Mouse (Mus musculus): ENCODE data around the gene Scoc. TPM values are rescaled to one million over a fixed set of nuclear protein-coding genes. Genes with fewer than 3 reads are reported as not detected.

Scoc gene
- polyA plus RNA-seq, 1 experiment from 2014 or later, result 80.7 TPM

GRCm38 (mm10) chr8:83426949-83427348, 31.2 kb downstream of the Scoc start:
- peaks cover 13% of the 10 kb centered on the region for H3K4me1 ChIP-seq (replicated peaks)
- no peak overlapping the region for H3K4me3 ChIP-seq
- H3K27me3 ChIP-seq, result peaks cover 32% of the 10 kb centered on the region
- H3K27ac ChIP-seq, result no peak overlapping the region
- WGBS, result 24% methylated on average over 7 of the region's 7 CpGs
- H3K4me2 ChIP-seq, result no peak overlapping the region
- no peak for ATAC-seq (replicated peaks; ENCODE audit: insufficient number of reproducible peaks, insufficient read depth, low FRiP score, low read depth)
- H3K36me3 ChIP-seq, result no peaks in the 10 kb centered on the region
- no peak overlapping the region for H3K9ac ChIP-seq
- no peaks in the 10 kb centered on the region for H3K9me3 ChIP-seq (replicated peaks)

DNA sequence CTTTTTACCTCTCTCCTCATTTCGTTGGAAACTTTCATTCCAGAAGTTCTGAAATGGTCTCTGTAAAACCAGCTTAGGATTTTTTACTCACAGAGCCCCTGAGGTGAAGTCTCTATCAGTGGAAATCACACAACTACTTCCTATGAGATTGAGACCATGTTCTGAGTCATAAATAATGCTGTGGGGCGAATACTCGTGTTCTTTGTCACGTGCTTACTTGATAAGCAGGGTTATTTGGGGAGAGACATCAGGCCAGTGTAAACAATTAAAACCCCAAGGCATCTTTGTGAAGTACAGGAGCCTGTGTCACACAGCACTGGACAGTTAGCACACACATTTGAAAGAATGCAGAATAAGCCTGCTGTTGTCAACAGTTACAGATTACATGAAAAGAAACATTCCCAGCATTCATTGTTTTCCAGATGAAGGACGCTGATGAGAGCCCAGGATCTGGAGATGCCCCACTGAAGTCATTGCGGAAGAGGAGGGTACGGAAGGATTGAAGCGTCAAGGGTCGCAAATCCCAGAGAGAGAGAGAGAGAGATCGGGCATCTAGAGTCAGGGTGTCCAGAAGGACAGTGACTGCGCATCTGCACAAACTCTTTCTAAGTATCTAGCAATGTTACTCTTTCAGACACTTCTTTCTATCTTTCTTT, 32.0 kb downstream of the Scoc start:
- Histone ChIP-seq H3K4me3 (no peak overlapping the region), H3K4me2 (no peak overlapping the region), H3K27me3 (peaks cover 32% of the 10 kb centered on the region), H3K36me3 (no peaks in the 10 kb centered on the region), H3K27ac (no peak overlapping the region), H3K9ac (no peak overlapping the region), H3K9me3 (replicated peaks) (no peaks in the 10 kb centered on the region), H3K4me1 (replicated peaks) (peaks cover 13% of the 10 kb centered on the region)
- whole genome bisulfite sequencing, result 49% methylated on average over 11 of the region's 11 CpGs
- no peak for ATAC-seq (replicated peaks; ENCODE audit: insufficient number of reproducible peaks, insufficient read depth, low FRiP score, low read depth)

GRCm38 (mm10) chr8:83425202-83425601, 33.0 kb downstream of the Scoc start:
- peaks cover 32% of the 10 kb centered on the region for H3K27me3 ChIP-seq
- ATAC-seq (replicated peaks; ENCODE audit: insufficient number of reproducible peaks, insufficient read depth, low FRiP score, low read depth), result no peak
- H3K4me2 ChIP-seq, result no peak overlapping the region
- WGBS, result 87% methylated on average over 6 of the region's 6 CpGs
- peaks cover 13% of the 10 kb centered on the region for H3K4me1 ChIP-seq (replicated peaks)
- H3K9ac ChIP-seq, result no peak overlapping the region
- no peaks in the 10 kb centered on the region for H3K36me3 ChIP-seq
- H3K9me3 ChIP-seq (replicated peaks), result no peaks in the 10 kb centered on the region
- no peak overlapping the region for H3K27ac ChIP-seq
- H3K4me3 ChIP-seq, result no peak overlapping the region

- no peaks in the 10 kb centered on the region for H3K9me3 ChIP-seq (replicated peaks)
- peaks cover 36% of the 10 kb centered on the region for H3K27me3 ChIP-seq
- H3K9ac ChIP-seq, result no peak overlapping the region
- 62% methylated on average over 13 of the region's 13 CpGs for WGBS
- no peak for ATAC-seq (replicated peaks; ENCODE audit: insufficient number of reproducible peaks, insufficient read depth, low FRiP score, low read depth)
- no peak overlapping the region for H3K4me3 ChIP-seq
- peaks cover 13% of the 10 kb centered on the region for H3K4me1 ChIP-seq (replicated peaks)
- H3K4me2 ChIP-seq, result no peak overlapping the region
- H3K27ac ChIP-seq, result no peak overlapping the region
- H3K36me3 ChIP-seq, result no peaks in the 10 kb centered on the region
Observed at GRCm38 (mm10) chr8:83423032-83423825, 35.0 kb downstream of the Scoc start.

- Histone ChIP-seq H3K4me1 (replicated peaks) (peaks cover 4% of the 10 kb centered on the region; the same call in 1 of the 2 replicates), H3K4me2 (no peak overlapping the region), H3K9me3 (replicated peaks) (no peaks in the 10 kb centered on the region), H3K9ac (no peak overlapping the region), H3K27ac (no peak overlapping the region), H3K27me3 (peaks cover 40% of the 10 kb centered on the region), H3K36me3 (no peaks in the 10 kb centered on the region), H3K4me3 (no peak overlapping the region)
- 80% methylated on average over 1 of the region's 1 CpGs for WGBS
- ATAC-seq (replicated peaks; ENCODE audit: insufficient number of reproducible peaks, insufficient read depth, low FRiP score, low read depth), result no peak
Observed at GRCm38 (mm10) chr8:83421354-83421753, 36.8 kb downstream of the Scoc start.

GRCm38 (mm10) chr8:83418805-83419516, 39.2 kb downstream of the Scoc start:
- Histone ChIP-seq H3K4me3 (no peak overlapping the region), H3K4me2 (no peak overlapping the region), H3K4me1 (replicated peaks) (no peaks in the 10 kb centered on the region), H3K36me3 (no peaks in the 10 kb centered on the region), H3K9me3 (replicated peaks) (no peaks in the 10 kb centered on the region), H3K27ac (no peak overlapping the region), H3K27me3 (peaks cover 21% of the 10 kb centered on the region), H3K9ac (no peak overlapping the region)
- 81% methylated on average over 11 of the region's 11 CpGs for WGBS
- no peak for ATAC-seq (replicated peaks; ENCODE audit: insufficient number of reproducible peaks, insufficient read depth, low FRiP score, low read depth)

DNA sequence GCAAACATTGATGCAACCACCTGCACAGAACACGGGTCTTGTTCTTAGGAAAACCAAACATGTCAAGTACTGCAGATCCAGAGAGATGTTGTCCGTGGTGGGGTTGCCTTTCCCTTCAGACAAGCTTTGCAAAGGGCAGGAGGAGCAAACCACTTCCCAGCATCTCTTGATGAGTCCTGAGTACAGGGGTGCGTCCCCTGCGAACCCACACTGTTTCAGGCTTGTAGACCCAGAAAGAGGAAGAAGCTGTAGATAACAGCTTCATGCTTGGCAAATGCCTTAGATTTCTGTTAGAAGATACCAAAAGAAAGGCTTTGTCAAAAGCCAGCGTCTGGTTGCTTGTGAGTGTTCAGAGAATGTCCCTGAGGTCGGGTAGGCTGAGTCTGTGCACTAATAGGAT, 40.2 kb downstream of the Scoc start:
- ATAC-seq (replicated peaks; ENCODE audit: insufficient number of reproducible peaks, insufficient read depth, low FRiP score, low read depth), result no peak
- Histone ChIP-seq H3K27me3 (peaks cover 12% of the 10 kb centered on the region), H3K9me3 (replicated peaks) (no peaks in the 10 kb centered on the region), H3K9ac (no peak overlapping the region), H3K4me3 (no peak overlapping the region), H3K4me1 (replicated peaks) (no peaks in the 10 kb centered on the region), H3K36me3 (no peaks in the 10 kb centered on the region), H3K27ac (no peak overlapping the region), H3K4me2 (no peak overlapping the region)
- 63% methylated on average over 6 of the region's 6 CpGs for WGBS

DNA sequence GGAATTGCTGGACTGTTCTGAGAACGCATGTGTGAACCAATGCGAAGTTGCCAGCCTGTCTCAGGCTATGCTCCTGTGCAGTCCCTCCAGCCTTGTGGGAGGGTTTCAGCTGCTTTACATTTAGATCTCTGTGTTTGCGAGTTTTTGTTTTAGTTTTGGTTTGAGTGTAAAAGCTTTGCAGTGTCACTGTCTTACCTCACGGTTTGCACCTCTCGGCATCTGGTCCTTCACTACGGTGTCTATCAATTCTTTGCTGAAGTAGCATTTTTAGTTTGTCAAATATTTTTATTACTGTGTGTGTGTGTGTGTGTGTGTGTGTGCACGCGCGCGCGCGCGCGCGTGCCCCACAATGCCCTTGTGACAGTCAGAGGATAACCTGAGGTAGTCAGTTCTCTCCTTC, 41.3 kb downstream of the Scoc start:
- no peak for ATAC-seq (replicated peaks; ENCODE audit: insufficient number of reproducible peaks, insufficient read depth, low FRiP score, low read depth)
- Histone ChIP-seq H3K27ac (no peak overlapping the region), H3K9ac (no peak overlapping the region), H3K4me1 (replicated peaks) (no peaks in the 10 kb centered on the region), H3K36me3 (no peaks in the 10 kb centered on the region), H3K4me2 (no peak overlapping the region), H3K9me3 (replicated peaks) (no peaks in the 10 kb centered on the region), H3K27me3 (peaks cover 11% of the 10 kb centered on the region), H3K4me3 (no peak overlapping the region)
- 95% methylated on average over 15 of the region's 15 CpGs for WGBS

DNA sequence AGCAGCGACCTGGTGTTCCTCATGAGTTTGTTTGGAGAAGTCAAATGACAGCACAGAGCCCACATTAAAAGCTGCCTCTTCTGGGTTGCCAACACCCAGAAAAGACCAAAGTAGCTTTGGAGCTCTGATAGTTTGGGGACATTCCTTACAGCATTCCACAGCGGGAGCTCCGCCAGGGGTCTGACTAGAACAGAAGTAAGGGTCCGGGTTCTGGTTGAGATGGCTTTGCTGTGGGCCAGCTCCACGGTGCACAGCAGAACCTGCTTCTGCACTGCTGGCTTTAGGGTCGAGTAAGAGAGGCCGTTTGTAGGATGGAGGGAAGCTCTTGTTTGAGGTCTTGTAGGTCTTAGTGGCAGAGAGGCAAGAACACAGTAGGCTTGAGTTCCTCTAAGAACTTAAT, 49.7 kb downstream of the Scoc start:
- no peaks in the 10 kb centered on the region for H3K36me3 ChIP-seq
- ATAC-seq (replicated peaks; ENCODE audit: insufficient number of reproducible peaks, insufficient read depth, low FRiP score, low read depth), result no peak
- H3K27me3 ChIP-seq, result peaks cover 18% of the 10 kb centered on the region; the same call in 1 of the 2 replicates
- WGBS, result 54% methylated on average over 7 of the region's 7 CpGs
- no peaks in the 10 kb centered on the region for H3K9me3 ChIP-seq (replicated peaks)
- no peak overlapping the region for H3K27ac ChIP-seq
- H3K4me2 ChIP-seq, result no peak overlapping the region
- H3K9ac ChIP-seq, result no peak overlapping the region
- no peaks in the 10 kb centered on the region for H3K4me1 ChIP-seq (replicated peaks)
- no peak overlapping the region for H3K4me3 ChIP-seq

- no peak overlapping the region for H3K27ac ChIP-seq
- H3K4me2 ChIP-seq, result no peak overlapping the region
- 31% methylated on average over 6 of the region's 6 CpGs for WGBS
- H3K4me1 ChIP-seq (replicated peaks), result no peaks in the 10 kb centered on the region
- no peak overlapping the region for H3K9ac ChIP-seq
- H3K36me3 ChIP-seq, result no peaks in the 10 kb centered on the region
- no peaks in the 10 kb centered on the region for H3K9me3 ChIP-seq (replicated peaks)
- peaks cover 18% of the 10 kb centered on the region; the same call in 1 of the 2 replicates for H3K27me3 ChIP-seq
- no peak for ATAC-seq (replicated peaks; ENCODE audit: insufficient number of reproducible peaks, insufficient read depth, low FRiP score, low read depth)
- no peak overlapping the region for H3K4me3 ChIP-seq
Observed at GRCm38 (mm10) chr8:83406836-83407235, 51.4 kb downstream of the Scoc start.

- Histone ChIP-seq H3K9ac (no peak overlapping the region), H3K36me3 (no peaks in the 10 kb centered on the region), H3K9me3 (replicated peaks) (no peaks in the 10 kb centered on the region), H3K4me2 (no peak overlapping the region), H3K27ac (no peak overlapping the region), H3K4me3 (no peak overlapping the region), H3K4me1 (replicated peaks) (no peaks in the 10 kb centered on the region), H3K27me3 (peaks cover 18% of the 10 kb centered on the region; the same call in 1 of the 2 replicates)
- 43% methylated on average over 10 of the region's 10 CpGs for WGBS
- ATAC-seq (replicated peaks; ENCODE audit: insufficient number of reproducible peaks, insufficient read depth, low FRiP score, low read depth), result no peak
Observed at GRCm38 (mm10) chr8:83405548-83405947, 52.6 kb downstream of the Scoc start.
